In the genomic region with DNA sequence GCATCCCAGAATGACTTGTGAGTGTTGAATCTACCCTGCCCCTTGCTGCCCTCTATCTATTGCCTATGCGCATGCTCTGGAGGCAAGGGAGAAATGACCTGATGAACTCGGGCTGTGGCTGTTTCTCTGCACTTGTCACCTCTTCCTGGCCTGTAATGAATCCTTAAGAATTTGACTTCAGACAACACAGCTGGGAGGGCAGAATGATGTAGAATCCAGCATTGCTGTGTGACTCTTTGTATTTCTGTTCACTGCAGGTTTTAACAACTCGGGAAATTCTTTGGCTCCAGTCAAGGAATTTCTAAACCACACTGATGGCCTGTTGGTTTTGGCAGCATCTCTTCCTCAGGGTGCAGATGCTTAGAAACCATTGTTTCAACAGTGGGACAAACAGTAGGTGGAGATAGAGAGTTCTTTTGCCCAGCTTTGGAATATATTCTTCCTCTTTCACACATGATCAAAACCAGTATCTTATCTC, we compare ENCODE assay signal across 9 mouse cellular contexts. TPM values are rescaled to one million over a fixed set of nuclear protein-coding genes. Genes with fewer than 3 reads are reported as not detected.
DNase-seq lines count a peak whose midpoint lies in the region; ATAC-seq lines count a peak whose summit lies in the region.
"Had no signal": no experiment of that assay in that cellular context is flagged by ENCODE, and none has a peak within 500 bp of the region (broad histone marks: within the 10 kb centered on the region; RNA-seq: fewer than 3 reads in every experiment).

No protein-coding gene starts in this region.

- no peak for ATAC-seq in embryonic facial prominence, embryonic 12.5 days (ENCODE audit: insufficient number of reproducible peaks, insufficient read depth, low FRiP score, low TSS enrichment)
- peak; percentile 30; the same call in 1 of the 2 replicates for ATAC-seq in embryonic facial prominence, embryonic 14.5 days (ENCODE audit: low read depth)

- DNase-seq in embryonic facial prominence, embryonic 10.5 days (ENCODE audit: low spot score): no peak
- DNase-seq in 3T3-L1 (ENCODE audit: low read depth, low spot score): peak; percentile 98
- peak; percentile 82 for DNase-seq in embryonic facial prominence, embryonic 14.5 days (ENCODE audit: low spot score)
- DNase-seq in kidney, adult 18-20 months: peak; percentile 15
- peak; percentile 21 for DNase-seq in retina, postnatal 1 day
- DNase-seq in adrenal gland, adult 8-10 months: no peak
- no peak for DNase-seq in right cerebral cortex, adult 18-20 months

- no peaks in the 10 kb centered on the region for H3K4me1 ChIP-seq in embryonic facial prominence, embryonic 12.5 days
- 0 out of 2 replicates have a peak, but pooled peaks cover 5% of the 10 kb centered on the region for H3K4me1 ChIP-seq in embryonic facial prominence, embryonic 10.5 days
- peaks cover 5% of the 10 kb centered on the region; the same call in 1 of the 2 replicates for H3K4me1 ChIP-seq in embryonic facial prominence, embryonic 14.5 days (ENCODE audit: control insufficient read depth, insufficient read depth, low read length)

- 61% methylated on average over 3 of the region's 3 CpGs for WGBS in embryonic facial prominence, embryonic 12.5 days
- WGBS in embryonic facial prominence, embryonic 10.5 days: 64% methylated on average over 3 of the region's 3 CpGs
- WGBS in embryonic facial prominence, embryonic 14.5 days: 35% methylated on average over 3 of the region's 3 CpGs

- H3K27me3 ChIP-seq in embryonic facial prominence, embryonic 12.5 days: no peaks in the 10 kb centered on the region
- no peaks in the 10 kb centered on the region for H3K27me3 ChIP-seq in embryonic facial prominence, embryonic 10.5 days (replicated peaks; ENCODE audit: low read depth, poor library complexity, severe bottlenecking)
- H3K27me3 ChIP-seq in embryonic facial prominence, embryonic 14.5 days (replicated peaks; ENCODE audit: control insufficient read depth, insufficient read depth, low read length): no peaks in the 10 kb centered on the region
- H3K27me3 ChIP-seq: hindbrain, embryonic 15.5 days had no signal

- peaks cover 50% of the 10 kb centered on the region for H3K36me3 ChIP-seq in embryonic facial prominence, embryonic 12.5 days
- peaks cover 92% of the 10 kb centered on the region for H3K36me3 ChIP-seq in embryonic facial prominence, embryonic 10.5 days (replicated peaks)
- H3K36me3 ChIP-seq in embryonic facial prominence, embryonic 14.5 days (ENCODE audit: control insufficient read depth, insufficient read depth, low read length): peaks cover 48% of the 10 kb centered on the region

- no peaks in the 10 kb centered on the region for H3K9me3 ChIP-seq in embryonic facial prominence, embryonic 12.5 days
- no peaks in the 10 kb centered on the region for H3K9me3 ChIP-seq in embryonic facial prominence, embryonic 10.5 days
- H3K9me3 ChIP-seq in embryonic facial prominence, embryonic 14.5 days (ENCODE audit: control insufficient read depth, low read length): no peaks in the 10 kb centered on the region
- H3K9me3 ChIP-seq: hindbrain, embryonic 15.5 days had no signal

- no peak overlapping the region for H3K4me3 ChIP-seq in embryonic facial prominence, embryonic 12.5 days
- no peak overlapping the region for H3K4me3 ChIP-seq in embryonic facial prominence, embryonic 10.5 days
- no peak overlapping the region for H3K4me3 ChIP-seq in embryonic facial prominence, embryonic 14.5 days (ENCODE audit: low read depth, low read length)
- H3K4me3 ChIP-seq: hindbrain, embryonic 15.5 days had no signal

- H3K4me2 ChIP-seq in embryonic facial prominence, embryonic 12.5 days (replicated peaks): no peak overlapping the region
- H3K4me2 ChIP-seq in embryonic facial prominence, embryonic 14.5 days (ENCODE audit: low read depth, low read length): no peak overlapping the region
- H3K4me2 ChIP-seq: hindbrain, embryonic 15.5 days had no signal

- H3K9ac ChIP-seq in embryonic facial prominence, embryonic 12.5 days: no peak overlapping the region
- H3K9ac ChIP-seq in embryonic facial prominence, embryonic 14.5 days (ENCODE audit: low read depth, low read length): no peak overlapping the region
- H3K9ac ChIP-seq: hindbrain, embryonic 15.5 days had no signal

- H3K27ac ChIP-seq in embryonic facial prominence, embryonic 12.5 days: 0 out of 2 replicates have a peak overlapping the region, but pooled peaks have one; percentile 11
- H3K27ac ChIP-seq in embryonic facial prominence, embryonic 10.5 days (replicated peaks): no peak overlapping the region
- H3K27ac ChIP-seq in embryonic facial prominence, embryonic 14.5 days (replicated peaks; ENCODE audit: low read depth, low read length): no peak overlapping the region
- H3K27ac ChIP-seq: hindbrain, embryonic 15.5 days had no signal

RNA-seq across cellular contexts. Expression of gene Rprd1b, which starts 36.3 kb away (rescaled TPM):
- 52.8 and 53.8 TPM in 2 replicates for polyA plus RNA-seq in embryonic facial prominence, embryonic 12.5 days (2016; fragmentation: Nextera tagmentation; extraction: Ambion mirVana)
- polyA plus RNA-seq in embryonic facial prominence, embryonic 10.5 days (2016; fragmentation: Nextera tagmentation; extraction: Ambion mirVana): 54.0 and 57.9 TPM in 2 replicates
- 32.8 and 37.5 TPM in 2 replicates for polyA plus RNA-seq in embryonic facial prominence, embryonic 14.5 days (2014; fragmentation: Nextera tagmentation; extraction: Ambion mirVana)
- 10 to 100 TPM; 32.9 to 45.6 (median 40.1) TPM for total RNA-seq in adrenal gland, adult 8-10 months (2022)

RNA-seq across cellular contexts. Expression of gene Tti1, which starts 36.4 kb away (rescaled TPM):
- 29.6 and 30.8 TPM in 2 replicates for polyA plus RNA-seq in embryonic facial prominence, embryonic 12.5 days (2016; fragmentation: Nextera tagmentation; extraction: Ambion mirVana)
- 37.8 and 39.2 TPM in 2 replicates for polyA plus RNA-seq in embryonic facial prominence, embryonic 10.5 days (2016; fragmentation: Nextera tagmentation; extraction: Ambion mirVana)
- polyA plus RNA-seq in embryonic facial prominence, embryonic 14.5 days (2014; fragmentation: Nextera tagmentation; extraction: Ambion mirVana): 17.0 and 22.0 TPM in 2 replicates
- 10 to 100 TPM; 19.0 to 28.8 (median 26.1) TPM for total RNA-seq in adrenal gland, adult 8-10 months (2022)

Comparison
In these comparisons a context has a peak if more than half of its experiments do, and no peak if none do; other contexts are left out.
1. DNase-seq: peak in 3T3-L1 (single experiment), embryonic facial prominence, embryonic 14.5 days (single experiment), kidney, adult 18-20 months (single experiment) and retina, postnatal 1 day (single experiment); none in embryonic facial prominence, embryonic 10.5 days (single experiment), adrenal gland, adult 8-10 months (single experiment) and right cerebral cortex, adult 18-20 months (single experiment).